Mouse (Mus musculus): Measurements from ENCODE around the gene Dnaic2.
A peak's percentile ranks its signal among the peaks of the same experiment; 100 is the strongest.

The Dnaic2 gene

DNA sequence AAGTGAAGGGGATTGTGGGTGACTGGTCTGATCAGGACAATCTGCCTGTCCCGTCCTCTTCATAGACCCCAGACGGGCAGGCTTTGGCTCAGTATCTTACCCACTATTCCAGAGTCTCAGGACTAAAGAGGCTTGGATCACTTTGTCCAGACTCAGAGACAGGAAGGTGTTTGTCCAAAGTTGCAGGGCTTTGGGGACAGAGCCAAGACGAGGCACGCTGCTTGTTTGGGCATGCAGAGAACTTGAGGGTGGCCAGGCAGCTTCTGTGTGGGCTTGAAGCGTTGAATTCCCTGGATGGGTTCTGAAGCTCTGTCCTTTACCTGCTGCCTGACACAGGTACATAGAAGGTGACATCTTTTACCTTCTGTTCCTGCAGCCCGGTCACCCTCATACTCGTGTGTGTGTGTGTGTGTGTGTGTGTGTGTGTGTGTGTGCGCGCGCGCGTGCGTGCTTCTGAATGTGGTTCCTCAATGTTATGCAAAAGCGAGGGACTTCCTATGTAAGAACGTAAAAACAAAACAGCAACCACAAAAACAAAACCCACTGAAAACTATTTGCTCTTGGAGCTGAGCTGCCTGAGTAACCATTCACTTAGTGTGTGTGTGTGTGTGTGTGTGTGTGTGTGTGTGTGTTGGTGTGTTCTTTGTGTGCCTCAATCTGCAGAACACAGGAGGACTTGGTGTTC lies 24.8 kb upstream of the Dnaic2 start:
- DNase-seq (ENCODE audit: low read depth) = peak; percentile 54

GRCm38 (mm10) chr11:114702996-114703361 lies 24.2 kb upstream of the Dnaic2 start:
- no peak for DNase-seq (ENCODE audit: low read depth)

DNA sequence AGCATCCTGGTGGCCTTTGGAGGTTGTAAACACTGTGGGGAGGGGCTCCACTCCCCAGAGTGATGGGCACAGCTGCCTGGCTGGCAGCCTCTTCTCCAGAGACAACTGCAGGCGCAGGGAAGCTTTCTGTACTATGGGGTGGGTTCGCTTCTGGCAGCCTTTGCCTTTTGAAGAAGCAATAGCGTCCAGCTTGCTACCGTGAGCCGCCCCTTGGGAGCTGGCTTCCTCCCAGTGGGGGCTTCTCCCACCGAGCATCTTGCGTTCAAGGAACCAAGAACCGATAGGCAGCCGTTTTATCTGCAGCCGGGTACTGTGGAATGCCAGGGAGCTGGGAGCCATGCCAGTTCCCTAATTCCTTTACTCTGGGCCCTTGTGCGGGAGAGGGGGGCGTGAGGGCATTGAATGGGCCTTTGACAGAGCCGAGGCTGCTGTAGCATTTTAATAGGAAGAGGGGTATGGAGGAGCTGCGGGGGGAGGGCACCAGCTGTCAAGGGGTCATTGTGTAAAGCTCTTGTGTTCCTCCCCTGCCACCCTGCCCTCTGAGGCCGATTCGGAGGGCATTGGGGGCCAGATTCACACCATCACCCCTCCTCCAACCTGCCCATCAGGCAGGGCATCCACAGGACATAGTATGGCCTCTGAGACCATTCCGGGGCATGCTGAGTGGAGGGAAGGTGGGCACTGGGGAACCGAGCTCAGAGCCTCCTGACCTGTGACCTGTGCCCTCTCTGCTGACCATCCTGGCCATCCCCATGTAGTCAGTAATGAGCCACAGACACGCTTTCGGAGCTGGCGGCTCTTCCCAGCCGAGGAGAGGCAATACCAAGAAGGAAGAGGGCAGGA lies 22.9 kb upstream of the Dnaic2 start:
- DNase-seq (ENCODE audit: low read depth) = no peak

- DNase-seq (ENCODE audit: low read depth) = no peak
These were observed 20.9 kb upstream of the Dnaic2 start for GRCm38 (mm10) chr11:114706358-114706757.

- DNase-seq (ENCODE audit: low read depth) = no peak
These were observed 15.8 kb upstream of the Dnaic2 start for GRCm38 (mm10) chr11:114711393-114711792.

- DNase-seq (ENCODE audit: low read depth) = no peak
These were observed 15.3 kb upstream of the Dnaic2 start for GRCm38 (mm10) chr11:114711861-114712260.

DNA sequence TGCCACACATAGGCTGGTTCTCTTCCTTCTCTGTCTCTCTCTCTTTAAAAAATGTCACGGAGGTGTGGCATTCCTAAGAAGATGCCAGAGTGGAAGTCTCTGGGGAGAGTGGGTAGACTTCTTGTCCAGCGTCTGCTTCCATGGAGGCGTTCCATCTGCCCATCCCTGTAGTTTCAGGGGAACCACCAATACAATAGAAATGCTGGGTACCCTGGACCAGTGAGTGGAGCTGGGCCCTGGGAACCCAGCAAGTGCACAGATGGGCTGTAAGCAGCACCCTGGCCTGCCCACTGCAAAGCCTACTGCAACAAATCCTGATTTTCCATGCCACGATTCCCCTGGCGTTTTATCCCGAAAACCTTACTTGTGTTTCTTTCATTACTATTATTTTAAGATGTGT lies 12.7 kb upstream of the Dnaic2 start:
- no peak for DNase-seq (ENCODE audit: low read depth)

DNA sequence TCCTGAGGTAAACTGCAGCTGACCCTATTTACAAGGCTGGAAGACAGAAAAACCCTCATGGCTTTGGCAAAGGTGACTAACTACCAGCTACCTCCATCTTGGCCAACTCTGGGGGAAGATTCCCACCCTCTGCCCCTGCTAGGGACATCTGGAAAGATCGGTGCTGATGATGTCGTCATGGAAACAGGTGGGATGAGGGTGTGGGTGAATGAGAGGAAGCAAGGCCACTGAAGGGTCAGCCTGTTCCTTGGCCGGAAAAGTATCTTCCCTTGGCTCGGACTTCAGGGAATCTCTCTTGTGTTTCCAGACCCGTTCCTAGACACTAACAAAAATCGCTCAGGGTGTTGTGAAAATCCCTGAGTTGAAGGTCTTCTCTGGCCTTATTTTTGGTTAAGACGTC lies 11.7 kb upstream of the Dnaic2 start:
- no peak for DNase-seq (ENCODE audit: low read depth)

GRCm38 (mm10) chr11:114720535-114720934 lies 6.7 kb upstream of the Dnaic2 start:
- DNase-seq (ENCODE audit: low read depth) = no peak

- DNase-seq (ENCODE audit: low read depth) = no peak
These were observed 4.8 kb upstream of the Dnaic2 start for GRCm38 (mm10) chr11:114722438-114722837.

DNA sequence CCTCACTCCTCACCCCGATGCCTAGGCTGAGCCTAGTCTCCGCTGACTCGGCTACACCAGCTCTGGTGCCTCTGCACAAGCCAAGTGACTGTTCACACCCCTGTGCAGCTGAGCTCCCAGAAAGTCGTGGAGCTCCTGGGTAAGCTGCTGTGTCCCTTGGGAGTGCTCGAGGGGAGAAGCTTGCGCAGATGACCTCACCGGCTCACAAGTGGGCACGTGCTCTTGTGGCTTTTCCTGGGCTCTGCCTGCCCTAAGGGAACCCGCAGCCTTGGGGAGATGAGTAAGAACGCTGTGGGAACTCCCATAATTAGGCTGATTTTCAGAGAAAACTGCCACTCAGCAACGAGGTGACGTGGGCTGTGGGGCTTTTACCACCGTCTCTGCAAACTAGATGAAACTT lies 4.2 kb upstream of the Dnaic2 start:
- no peak for DNase-seq (ENCODE audit: low read depth)

- no peak for DNase-seq (ENCODE audit: low read depth)
These were observed 2.2 kb upstream of the Dnaic2 start for GRCm38 (mm10) chr11:114724787-114725590.

DNA sequence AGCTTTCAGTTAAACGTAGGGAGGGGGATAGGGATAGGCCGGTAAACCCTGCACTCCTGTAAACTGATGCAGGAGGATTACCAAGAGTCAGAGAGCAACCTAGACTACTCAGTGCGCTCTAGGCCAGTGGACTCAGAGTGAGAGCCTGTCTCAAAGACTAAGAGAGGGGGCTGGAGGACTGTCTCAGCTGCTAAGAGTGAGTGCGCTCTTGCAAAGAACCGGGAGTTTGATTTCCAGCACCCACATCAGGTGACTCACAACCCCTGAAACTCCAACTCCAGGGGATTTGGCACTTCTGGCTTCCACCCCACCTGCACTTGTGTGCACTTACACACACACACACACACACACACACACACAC lies 598 bp downstream of the Dnaic2 start:
- DNase-seq (ENCODE audit: low read depth) = no peak

DNA sequence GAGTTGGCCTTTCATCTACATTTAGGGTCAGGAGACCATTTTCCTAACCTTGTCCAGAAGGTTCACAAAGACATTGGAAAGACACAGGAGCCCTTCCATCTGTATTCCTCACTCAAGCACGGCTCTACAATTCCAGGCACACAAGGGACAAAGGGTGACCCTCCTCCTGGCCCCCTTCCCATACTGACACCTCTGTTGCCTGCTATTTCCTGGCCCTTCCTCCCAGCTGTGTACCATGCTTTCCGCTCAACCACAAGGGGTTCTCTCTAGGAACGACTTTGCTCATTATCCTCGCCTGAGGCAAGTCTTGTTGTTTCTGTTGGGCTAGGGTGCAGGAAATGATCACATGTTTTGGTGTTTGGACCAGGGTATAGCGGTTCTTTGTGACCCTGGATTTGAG lies 1.1 kb downstream of the Dnaic2 start:
- no peak for DNase-seq (ENCODE audit: low read depth)

DNA sequence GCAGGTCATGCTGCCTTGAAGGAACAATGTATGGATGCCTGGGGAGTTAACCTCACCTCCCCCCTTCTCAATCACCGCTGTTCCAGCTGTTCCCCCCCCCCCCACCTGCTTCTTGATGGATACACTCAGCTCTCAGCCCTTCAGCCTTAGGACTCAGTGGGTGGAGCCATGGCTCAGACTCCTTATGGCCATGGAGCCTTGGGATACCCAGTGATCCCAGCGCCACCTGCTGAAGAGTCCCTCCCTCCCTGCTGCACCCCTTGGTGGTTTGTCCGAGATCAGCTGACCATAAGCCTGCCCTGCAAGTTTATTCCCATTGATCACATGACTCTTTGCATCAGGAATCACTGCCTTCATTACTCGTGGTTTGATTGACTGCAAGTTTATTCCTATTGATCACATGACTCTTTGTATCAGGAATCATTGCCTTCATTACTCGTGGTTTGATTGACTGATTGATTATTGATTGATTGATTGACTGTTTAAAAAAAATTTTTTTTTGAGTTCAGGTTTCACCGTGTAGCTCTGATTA lies 2.7 kb downstream of the Dnaic2 start:
- DNase-seq (ENCODE audit: low read depth) = no peak

DNA sequence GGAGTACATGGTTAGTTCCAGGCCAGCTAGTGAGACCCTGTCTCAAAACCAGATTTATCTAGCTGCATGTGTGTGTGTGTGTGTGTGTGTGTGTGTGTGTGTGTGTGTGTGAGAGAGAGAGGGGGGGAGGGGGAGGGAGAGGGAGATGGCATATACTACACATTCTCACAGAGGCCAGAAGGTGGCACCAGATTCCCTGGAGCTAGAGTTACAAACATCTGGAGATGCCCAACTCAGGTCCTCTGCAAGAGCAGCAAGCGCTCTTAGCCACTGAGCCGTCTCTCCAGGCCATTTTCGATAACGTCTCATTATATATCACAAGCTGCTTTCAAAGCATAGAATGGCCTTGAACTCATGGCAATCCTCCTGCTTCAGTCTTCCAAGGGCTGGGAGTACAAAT lies 4.5 kb downstream of the Dnaic2 start:
- DNase-seq (ENCODE audit: low read depth) = no peak

GRCm38 (mm10) chr11:114732890-114733289 lies 5.7 kb downstream of the Dnaic2 start:
- DNase-seq (ENCODE audit: low read depth) = no peak

DNA sequence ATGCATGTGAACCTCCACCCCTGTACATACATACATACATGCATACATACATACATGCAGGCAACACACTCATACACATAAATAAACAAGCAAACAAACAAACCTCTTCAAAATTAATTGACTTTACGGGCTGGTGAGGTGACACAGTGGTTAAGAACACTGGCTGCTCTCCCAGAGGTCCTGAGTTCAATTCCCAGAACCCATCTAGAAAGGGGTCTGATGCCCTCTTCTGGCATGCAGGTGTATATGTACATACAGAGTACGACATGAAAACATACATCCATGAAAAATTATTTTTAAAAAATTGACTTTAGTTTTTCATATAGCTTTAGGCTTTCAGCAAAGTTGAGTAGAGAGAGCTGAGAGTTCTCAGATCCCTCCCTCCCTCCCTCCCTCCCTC lies 8.9 kb downstream of the Dnaic2 start:
- no peak for DNase-seq (ENCODE audit: low read depth)

DNA sequence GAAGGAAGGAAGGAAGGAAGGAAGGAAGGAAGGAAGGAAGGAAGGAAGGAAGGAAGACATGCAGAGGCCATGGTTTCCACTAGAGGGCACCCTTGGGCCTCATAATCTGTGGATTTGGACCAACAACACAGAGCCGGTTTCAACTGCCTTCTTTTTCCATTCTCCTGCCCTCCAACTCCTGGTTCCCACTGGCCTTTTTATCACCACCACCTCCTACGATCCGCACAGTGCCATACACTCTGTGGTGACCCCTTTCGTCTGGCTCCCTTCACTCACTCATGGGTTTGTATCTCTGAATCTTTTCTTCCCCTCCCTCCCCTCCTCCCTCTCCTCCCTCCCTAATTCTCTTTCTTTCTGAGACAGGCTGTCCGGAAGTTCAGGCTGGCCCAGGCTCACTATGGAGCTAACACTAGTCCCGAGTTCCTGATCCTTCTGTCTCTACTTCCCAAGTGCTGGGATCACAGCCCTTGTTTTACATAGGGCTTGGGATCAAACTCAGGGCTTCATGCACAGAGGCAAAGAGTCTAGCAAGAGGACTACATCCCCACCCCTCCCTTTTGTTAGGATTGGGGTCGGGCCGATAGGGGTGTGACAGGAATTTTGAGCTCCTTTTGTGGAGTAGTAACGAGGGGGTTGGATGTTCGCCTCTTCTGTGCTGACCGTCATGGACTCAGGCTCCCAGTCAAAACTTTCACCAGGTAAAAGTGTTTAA lies 9.9 kb downstream of the Dnaic2 start:
- peak; percentile 26 for DNase-seq (ENCODE audit: low read depth)

DNA sequence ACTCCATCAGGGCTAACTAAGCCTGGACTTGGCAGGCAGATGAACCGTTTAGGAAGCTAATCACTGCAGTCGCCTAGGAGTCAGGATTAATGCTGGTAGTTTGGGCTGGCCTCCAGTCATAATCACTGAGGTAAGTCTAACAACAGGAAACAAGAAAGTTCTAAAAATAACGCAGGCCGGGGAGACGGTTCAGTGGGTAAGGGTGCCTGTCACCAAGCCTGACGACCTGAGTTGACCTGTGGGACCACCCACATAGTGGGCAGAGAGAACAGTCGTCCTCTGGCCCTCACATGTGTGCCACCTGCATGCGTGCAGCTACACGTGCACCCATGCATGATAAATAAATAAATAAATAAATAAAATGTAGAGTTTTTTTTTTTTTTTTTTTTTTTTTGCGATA lies 13.4 kb downstream of the Dnaic2 start:
- no peak for DNase-seq (ENCODE audit: low read depth)

GRCm38 (mm10) chr11:114741451-114741850 lies 14.2 kb downstream of the Dnaic2 start:
- no peak for DNase-seq (ENCODE audit: low read depth)

GRCm38 (mm10) chr11:114745134-114745533 lies 17.9 kb downstream of the Dnaic2 start:
- DNase-seq (ENCODE audit: low read depth) = peak; percentile 88

Measured in induced T-regulatory cell, adult 2 months (primary cell).